Mouse (Mus musculus) c-Kit-positive CD71-negative TER-119-negative erythroid progenitor cells, embryonic 14.5 days (primary cell): ENCODE measurements at regions not wholly inside any gene's neighbourhood (a gene's known extent, or its start where the extent isn't known, plus 50 kb on each side); places are given as distances from the start of the nearest gene placed in this dataset.

ENCODE experiments used
- DNase-seq: peaks from one replicate; pipeline ENCODE4 v3.0.0-alpha.2; 2013; ENCODE audit warnings: low read depth

DNA sequence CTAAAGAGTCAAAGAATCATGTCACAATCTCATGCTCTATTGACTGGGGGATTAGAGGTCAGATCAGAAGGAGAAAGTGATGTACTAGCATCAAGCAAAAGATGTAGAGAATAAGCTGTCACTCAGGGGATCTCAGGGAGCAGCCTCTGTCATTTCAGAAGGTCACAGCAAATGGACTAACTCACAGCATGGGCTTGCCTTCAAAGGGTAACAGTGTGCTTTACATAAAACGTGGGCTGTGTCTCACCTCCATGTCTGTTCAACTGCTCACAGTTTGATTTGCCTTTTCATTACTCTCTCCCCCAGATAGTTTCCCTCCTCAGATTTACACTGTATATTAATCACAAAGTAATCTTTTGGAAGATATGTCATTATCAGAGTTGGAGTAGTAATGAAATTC lies 527.4 kb upstream of the Tyrp1 start:
- DNase-seq, result no peak

DNA sequence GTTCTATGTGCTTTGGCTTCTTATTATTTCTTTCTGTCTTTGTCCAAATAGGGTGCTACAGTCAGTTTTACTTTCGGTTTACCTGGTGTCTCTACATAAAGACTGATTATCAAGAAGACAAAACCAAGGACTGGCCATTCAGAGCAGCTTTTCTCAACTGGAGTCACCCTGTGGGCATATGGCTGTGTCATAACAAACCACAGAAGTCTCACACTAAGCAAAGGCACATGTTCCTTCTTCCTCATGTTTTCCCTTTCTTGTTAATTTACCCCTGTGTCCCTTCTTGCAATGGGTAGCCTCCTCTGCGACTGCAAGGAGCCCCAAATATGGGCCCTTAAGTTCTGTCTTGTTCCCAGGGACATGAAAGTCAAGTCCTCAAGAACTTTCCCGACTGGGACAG lies 523.3 kb upstream of the Tyrp1 start:
- DNase-seq, result peak; percentile 1

DNA sequence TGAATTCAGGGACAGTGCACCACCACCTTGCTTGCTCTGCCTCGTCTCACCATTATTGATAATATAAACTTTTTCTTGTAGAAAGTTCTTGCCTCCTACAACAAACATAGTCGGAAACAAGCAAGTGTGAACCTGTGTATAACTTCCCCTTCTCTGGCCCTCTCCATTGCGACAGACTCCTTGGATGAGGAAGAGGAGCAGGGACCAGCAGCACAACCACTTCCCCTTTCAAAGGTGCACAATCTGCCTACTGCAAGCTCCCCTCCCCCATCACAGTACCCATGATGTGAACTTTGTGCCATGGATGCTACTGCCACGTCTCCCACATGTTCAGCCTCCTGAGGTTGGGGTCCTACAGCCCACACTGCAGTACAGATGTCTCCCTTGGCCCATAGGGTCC lies 522.8 kb upstream of the Tyrp1 start:
- DNase-seq, result peak; percentile 26
